Mouse (Mus musculus) forebrain, embryonic 12.5 days (tissue): ENCODE measurements at regions not wholly inside any gene's neighbourhood (a gene's known extent, or its start where the extent isn't known, plus 50 kb on each side); places are given as distances from the start of the nearest gene placed in this dataset.
A peak's percentile ranks its signal among the peaks of the same experiment; 100 is the strongest.

Experiments used
- ATAC-seq: fragments of 200-750 bp; cut with Nextera tagmentation; 2 replicates; pipeline ENCODE4 v1.8.0; 2017; ENCODE audit warnings: moderate TSS enrichment; ENCODE audit not compliant: low FRiP score
- H3K27ac ChIP-seq: fragments of 300-500 bp; sonication (generic); 2 replicates; pipeline ENCODE4 v1.5.1; 2016; ENCODE audit warnings: mild to moderate bottlenecking
- H3K27me3 ChIP-seq: fragments of 300-500 bp; sonication (generic); 2 replicates; pipeline ENCODE4 v1.6.1; 2016; ENCODE audit warnings: mild to moderate bottlenecking
- H3K36me3 ChIP-seq: fragments of 300-500 bp; sonication (generic); replicated peaks from 2 replicates; pipeline ENCODE4 v1.6.1; 2016; ENCODE audit warnings: mild to moderate bottlenecking
- H3K4me1 ChIP-seq: fragments of 300-500 bp; sonication (generic); 2 replicates; pipeline ENCODE4 v1.6.1; 2016
- H3K4me2 ChIP-seq: fragments of 300-500 bp; sonication (generic); 2 replicates; pipeline ENCODE4 v1.6.1; 2016; ENCODE audit warnings: mild to moderate bottlenecking, moderate library complexity
- H3K4me3 ChIP-seq: fragments of 300-500 bp; sonication (generic); replicated peaks from 2 replicates; pipeline ENCODE4 v1.5.1; 2016; ENCODE audit warnings: mild to moderate bottlenecking
- H3K9ac ChIP-seq: fragments of 300-500 bp; sonication (generic); 2 replicates; pipeline ENCODE4 v1.6.1; 2016; ENCODE audit warnings: mild to moderate bottlenecking
- H3K9me3 ChIP-seq: fragments of 300-500 bp; sonication (generic); 2 replicates; pipeline ENCODE4 v1.6.1; 2016
- WGBS: fragments of 180-500 bp; shearing (Covaris S2); methylation state at CpG from one replicate; pipeline ENCODE4 v1.1.7; 2016; 5-methylcytosine and 5-hydroxymethylcytosine counted together

- Histone ChIP-seq H3K27ac (no peak overlapping the region), H3K36me3 (no peaks in the 10 kb centered on the region), H3K4me1 (peaks cover 22% of the 10 kb centered on the region), H3K9me3 (no peaks in the 10 kb centered on the region), H3K4me2 (no peak overlapping the region), H3K4me3 (no peak overlapping the region), H3K27me3 (no peaks in the 10 kb centered on the region), H3K9ac (no peak overlapping the region)
- ATAC-seq, result no peak
- 82% methylated on average over 10 of the region's 10 CpGs for WGBS
Observed at GRCm38 (mm10) chr9:49959987-49960386, 161.3 kb upstream of the Ncam1 start.

DNA sequence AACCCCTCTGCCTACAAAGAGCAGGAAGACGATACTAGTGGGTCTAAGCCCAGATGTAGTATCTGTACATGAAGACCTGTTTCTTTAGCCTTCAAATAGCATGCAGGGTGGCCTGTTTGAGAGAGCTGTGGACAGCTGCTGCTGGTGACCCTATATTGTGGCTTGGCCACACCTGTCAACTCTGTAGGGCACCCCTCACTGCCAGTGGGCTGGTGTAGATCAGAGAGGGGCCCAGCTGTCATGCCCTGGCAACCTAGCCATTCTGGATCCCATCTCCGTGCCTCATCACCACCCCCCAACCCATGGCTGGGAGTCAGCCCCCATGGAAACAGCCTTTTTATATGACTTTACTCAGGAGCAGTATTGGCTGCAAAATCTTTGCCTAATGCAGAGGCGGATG is 160.2 kb upstream of the Ncam1 start:
- Histone ChIP-seq H3K36me3 (no peaks in the 10 kb centered on the region), H3K4me2 (no peak overlapping the region), H3K4me1 (peaks cover 22% of the 10 kb centered on the region), H3K9ac (no peak overlapping the region), H3K27ac (no peak overlapping the region), H3K27me3 (no peaks in the 10 kb centered on the region), H3K4me3 (no peak overlapping the region), H3K9me3 (no peaks in the 10 kb centered on the region)
- no peak for ATAC-seq
- WGBS, result 89% methylated on average over 3 of the region's 3 CpGs

DNA sequence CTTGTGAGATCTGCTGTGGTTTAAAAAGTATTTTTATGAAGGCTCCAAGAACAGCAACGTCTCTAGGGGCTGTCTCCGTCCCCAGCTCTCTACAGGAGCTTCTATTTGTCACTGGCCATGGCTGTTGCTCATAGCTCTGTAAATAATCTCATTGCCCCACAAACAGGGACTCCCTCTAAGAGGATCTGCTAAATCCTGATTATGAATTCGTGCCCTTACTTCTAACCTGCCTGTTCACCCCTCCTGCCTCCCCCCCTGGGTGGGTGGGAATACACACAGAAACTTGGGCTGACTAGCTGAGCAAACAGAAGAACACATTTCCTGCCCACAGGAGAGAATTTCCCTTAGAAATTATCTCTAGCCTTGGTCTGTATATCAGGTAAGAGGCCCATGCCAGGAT is 155.9 kb upstream of the Ncam1 start:
- Histone ChIP-seq H3K4me2 (no peak overlapping the region), H3K9ac (no peak overlapping the region), H3K4me3 (no peak overlapping the region), H3K4me1 (no peaks in the 10 kb centered on the region; the same call in 1 of the 2 replicates), H3K9me3 (no peaks in the 10 kb centered on the region), H3K27me3 (no peaks in the 10 kb centered on the region), H3K36me3 (no peaks in the 10 kb centered on the region), H3K27ac (no peak overlapping the region)
- 43% methylated on average over 3 of the region's 3 CpGs for WGBS
- no peak for ATAC-seq

DNA sequence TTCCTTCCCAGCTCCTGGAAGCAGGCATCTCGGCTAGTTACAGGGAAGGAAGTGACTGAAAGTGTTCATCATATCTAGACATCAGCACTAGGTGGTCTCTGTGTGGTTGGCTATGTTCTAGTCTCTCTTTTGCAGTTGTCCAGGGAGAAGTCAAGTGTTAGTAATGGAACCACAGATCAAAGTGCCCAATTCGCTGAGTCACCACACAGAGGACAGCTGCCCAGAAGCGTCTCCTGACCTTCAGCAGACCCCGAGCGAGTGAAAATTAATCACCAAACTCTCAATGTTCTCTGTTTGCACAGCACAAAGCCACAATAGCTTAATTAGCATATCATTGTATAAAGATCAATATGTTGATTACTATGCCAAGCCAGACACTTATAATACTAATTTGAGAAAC is 151.6 kb upstream of the Ncam1 start:
- Histone ChIP-seq H3K27ac (no peak overlapping the region), H3K9ac (no peak overlapping the region), H3K27me3 (no peaks in the 10 kb centered on the region), H3K4me3 (no peak overlapping the region), H3K4me2 (no peak overlapping the region), H3K4me1 (no peaks in the 10 kb centered on the region; the same call in 1 of the 2 replicates), H3K36me3 (no peaks in the 10 kb centered on the region), H3K9me3 (no peaks in the 10 kb centered on the region)
- 62% methylated on average over 5 of the region's 5 CpGs for WGBS
- no peak for ATAC-seq

DNA sequence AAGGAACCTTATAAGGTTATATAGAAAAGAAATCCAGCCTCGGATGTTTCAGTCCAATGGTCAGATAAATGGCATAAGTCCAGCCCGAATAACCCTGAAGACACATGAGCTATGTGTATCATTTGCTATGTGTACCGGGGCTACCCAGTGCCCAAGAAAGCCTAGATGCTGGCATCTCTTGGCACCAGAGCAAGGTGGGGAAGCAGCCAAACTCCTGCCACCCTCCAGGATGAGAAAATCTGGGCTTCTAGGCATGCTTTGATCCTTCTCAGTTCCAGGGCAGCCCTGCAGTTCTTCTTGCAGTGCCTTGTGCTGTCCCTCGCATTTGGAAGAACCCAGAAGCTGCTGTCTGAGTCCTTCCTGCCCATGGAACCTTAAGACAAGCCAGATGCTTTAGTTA is 149.8 kb upstream of the Ncam1 start:
- Histone ChIP-seq H3K9ac (no peak overlapping the region), H3K4me3 (no peak overlapping the region), H3K27ac (no peak overlapping the region), H3K4me2 (no peak overlapping the region), H3K9me3 (no peaks in the 10 kb centered on the region), H3K27me3 (no peaks in the 10 kb centered on the region), H3K4me1 (no peaks in the 10 kb centered on the region), H3K36me3 (no peaks in the 10 kb centered on the region)
- ATAC-seq, result no peak
- WGBS, result 91% methylated on average over 4 of the region's 4 CpGs

DNA sequence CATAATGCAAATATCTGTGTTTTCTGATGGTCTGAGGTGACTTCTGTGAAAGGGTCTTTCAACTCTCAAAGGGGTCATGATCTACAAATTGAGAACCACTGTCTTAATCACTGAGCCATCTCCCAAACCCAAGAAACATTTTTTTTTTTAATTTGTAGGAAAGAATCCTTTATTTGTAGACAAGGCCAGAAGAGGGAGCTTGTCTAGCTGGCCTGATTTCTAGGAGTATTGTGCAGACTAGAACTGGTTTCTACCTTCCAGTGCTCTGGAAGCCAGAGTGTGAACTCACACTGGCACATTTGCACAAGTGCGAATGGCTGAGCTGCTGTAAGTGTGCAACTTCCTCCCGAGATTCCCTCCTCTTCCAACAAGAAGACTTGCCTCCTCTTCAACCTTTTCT is 148.1 kb upstream of the Ncam1 start:
- 72% methylated on average over 2 of the region's 2 CpGs for WGBS
- Histone ChIP-seq H3K4me2 (no peak overlapping the region), H3K27ac (no peak overlapping the region), H3K27me3 (no peaks in the 10 kb centered on the region), H3K36me3 (no peaks in the 10 kb centered on the region), H3K9ac (no peak overlapping the region), H3K4me3 (no peak overlapping the region), H3K9me3 (no peaks in the 10 kb centered on the region), H3K4me1 (no peaks in the 10 kb centered on the region)
- no peak for ATAC-seq

DNA sequence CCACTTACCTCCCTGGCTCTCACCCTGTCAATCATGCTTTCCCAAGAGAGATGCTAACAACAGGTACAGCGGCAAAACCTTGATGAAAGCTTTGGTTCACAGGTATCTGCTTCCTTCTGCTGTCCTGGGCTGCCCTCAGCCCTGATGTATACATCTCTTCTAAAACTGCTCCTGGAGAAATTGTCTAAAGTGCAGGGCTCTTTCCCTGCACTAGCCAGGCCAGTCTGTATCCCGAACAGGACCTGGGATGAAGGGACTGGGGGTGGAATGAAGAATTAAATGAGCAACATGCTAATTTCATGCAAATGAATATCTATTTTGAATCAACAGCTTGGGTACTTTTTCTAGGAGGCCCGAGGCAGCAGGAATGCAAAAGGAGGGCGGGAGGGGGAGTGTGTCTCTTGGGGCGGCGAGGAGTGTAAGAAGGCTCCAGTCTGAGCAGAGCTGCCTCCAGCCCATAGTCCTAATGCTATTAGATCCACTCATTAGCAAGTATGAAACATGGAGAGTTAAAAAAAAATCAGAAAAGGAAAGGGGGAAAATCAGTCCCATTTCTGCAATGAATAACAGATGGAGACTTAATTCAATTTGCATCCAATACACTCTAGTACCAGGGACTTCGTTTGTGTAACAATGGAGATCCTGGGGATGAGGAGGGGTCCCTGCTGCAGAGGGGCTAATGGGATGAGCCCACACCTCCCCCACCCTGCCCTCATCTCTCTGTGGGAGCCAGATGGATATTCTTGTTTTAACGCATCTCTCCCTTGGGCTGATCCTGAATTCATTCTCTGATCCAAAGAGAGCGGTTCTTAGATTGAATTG is 137.0 kb upstream of the Ncam1 start:
- H3K4me2 ChIP-seq, result no peak overlapping the region
- peaks cover 15% of the 10 kb centered on the region for H3K4me1 ChIP-seq
- H3K36me3 ChIP-seq, result no peaks in the 10 kb centered on the region
- H3K9ac ChIP-seq, result no peak overlapping the region
- H3K27ac ChIP-seq, result no peak overlapping the region
- peak; percentile 61; the same call in 1 of the 2 replicates for ATAC-seq
- H3K9me3 ChIP-seq, result no peaks in the 10 kb centered on the region
- WGBS, result 4% methylated on average over 9 of the region's 9 CpGs
- H3K27me3 ChIP-seq, result peaks cover 8% of the 10 kb centered on the region; the same call in 1 of the 2 replicates
- H3K4me3 ChIP-seq, result no peak overlapping the region

DNA sequence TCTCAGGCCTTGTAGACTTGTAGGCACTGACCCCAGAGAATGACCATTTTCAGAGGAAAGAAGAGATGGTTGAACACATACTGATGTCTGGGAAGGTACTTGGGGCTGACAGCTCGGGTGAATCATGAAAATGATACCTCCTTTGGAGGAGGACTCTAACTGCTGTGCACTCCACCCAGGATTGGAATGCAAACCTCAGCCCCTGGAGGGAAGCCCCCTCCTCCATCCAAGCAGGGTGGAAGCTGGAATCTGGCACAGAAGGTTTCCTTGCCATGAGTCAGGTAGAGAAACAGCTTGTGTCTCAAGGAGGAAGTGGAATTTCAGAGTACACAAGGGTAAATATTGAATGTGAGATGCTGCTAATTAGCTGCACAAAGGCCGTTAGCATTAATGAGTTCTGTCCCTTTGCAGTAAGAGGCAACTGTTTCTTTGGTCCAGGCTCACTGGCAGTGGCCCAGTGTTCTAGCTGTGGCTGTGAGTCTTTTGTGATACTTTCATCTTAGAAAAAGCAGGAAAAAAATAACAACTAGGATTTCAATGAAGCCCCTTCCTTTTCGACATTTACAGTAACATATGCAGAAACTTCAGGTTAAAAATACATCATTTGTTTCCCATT is 129.4 kb upstream of the Ncam1 start:
- Histone ChIP-seq H3K27me3 (peaks cover 10% of the 10 kb centered on the region; the same call in 1 of the 2 replicates), H3K4me2 (no peak overlapping the region), H3K9ac (no peak overlapping the region), H3K9me3 (no peaks in the 10 kb centered on the region), H3K36me3 (no peaks in the 10 kb centered on the region), H3K4me1 (0 out of 2 replicates have a peak, but pooled peaks cover 6% of the 10 kb centered on the region), H3K4me3 (no peak overlapping the region), H3K27ac (no peak overlapping the region)
- WGBS, result 41% methylated on average over 3 of the region's 3 CpGs
- ATAC-seq, result no peak

GRCm38 (mm10) chr9:49927281-49927680 is 128.6 kb upstream of the Ncam1 start:
- Histone ChIP-seq H3K9ac (no peak overlapping the region), H3K9me3 (no peaks in the 10 kb centered on the region), H3K36me3 (no peaks in the 10 kb centered on the region), H3K4me2 (no peak overlapping the region), H3K4me3 (no peak overlapping the region), H3K27me3 (peaks cover 10% of the 10 kb centered on the region; the same call in 1 of the 2 replicates), H3K27ac (no peak overlapping the region), H3K4me1 (peaks cover 12% of the 10 kb centered on the region; the same call in 1 of the 2 replicates)
- WGBS, result 72% methylated on average over 1 of the region's 1 CpGs
- ATAC-seq, result no peak

DNA sequence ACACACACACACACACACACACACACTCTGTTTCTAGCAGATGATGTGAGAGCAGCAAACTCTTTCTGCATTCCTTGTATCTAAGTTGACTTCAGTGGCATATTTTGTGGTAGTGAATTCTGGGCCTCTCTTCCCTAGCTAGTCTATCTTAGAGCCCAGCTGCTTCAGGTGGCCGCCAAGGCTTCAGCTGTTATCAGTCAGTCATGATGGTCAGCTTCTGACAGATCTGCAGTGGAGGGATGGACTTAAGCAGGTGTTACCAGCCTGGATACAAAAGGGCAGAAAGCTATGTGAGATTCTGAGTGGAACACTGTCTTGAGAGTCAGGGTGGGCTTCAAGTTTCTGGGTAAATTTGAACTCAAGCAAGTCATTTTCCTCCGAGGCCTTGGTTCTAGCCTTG is 127.1 kb upstream of the Ncam1 start:
- no peak overlapping the region for H3K27ac ChIP-seq
- H3K9ac ChIP-seq, result no peak overlapping the region
- no peak overlapping the region for H3K4me3 ChIP-seq
- H3K4me1 ChIP-seq, result peaks cover 15% of the 10 kb centered on the region; the same call in 1 of the 2 replicates
- no peaks in the 10 kb centered on the region for H3K9me3 ChIP-seq
- 85% methylated on average over 2 of the region's 2 CpGs for WGBS
- no peak for ATAC-seq
- H3K27me3 ChIP-seq, result peaks cover 9% of the 10 kb centered on the region; the same call in 1 of the 2 replicates
- no peaks in the 10 kb centered on the region for H3K36me3 ChIP-seq
- H3K4me2 ChIP-seq, result no peak overlapping the region

DNA sequence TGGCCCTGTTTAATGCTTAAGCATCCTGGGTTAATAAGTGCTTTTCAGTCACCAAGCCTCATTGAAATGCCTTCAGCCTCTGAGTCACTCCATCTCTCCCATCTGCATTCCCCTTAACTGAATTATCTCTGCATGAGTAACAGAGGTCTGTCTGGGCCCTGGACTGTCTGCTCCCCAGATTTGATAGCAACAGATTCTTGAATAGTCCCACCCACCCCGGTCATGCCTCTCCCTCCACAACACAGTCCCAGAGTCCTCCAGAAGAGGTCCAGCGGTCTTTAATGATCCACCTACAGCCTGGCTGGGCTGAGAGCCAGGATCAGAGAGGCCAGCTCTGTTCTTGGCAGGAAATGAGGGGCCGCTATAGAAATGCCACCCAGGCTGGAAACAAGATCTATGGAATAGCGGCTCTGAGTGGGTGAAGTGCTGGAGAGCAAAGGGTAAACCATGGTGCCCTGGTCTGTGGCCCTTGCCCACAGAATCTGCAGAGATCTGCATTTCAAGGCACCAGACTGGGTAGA is 125.3 kb upstream of the Ncam1 start:
- H3K36me3 ChIP-seq, result no peaks in the 10 kb centered on the region

GRCm38 (mm10) chr9:49922770-49923169 is 124.0 kb upstream of the Ncam1 start:
- WGBS, result 45% methylated on average over 3 of the region's 3 CpGs

More for the DNA sequence above, 125.3 kb upstream of the Ncam1 start:
- H3K9me3 ChIP-seq, result no peaks in the 10 kb centered on the region
- no peak overlapping the region for H3K4me3 ChIP-seq
- ATAC-seq, result no peak
- H3K27me3 ChIP-seq, result peaks cover 5% of the 10 kb centered on the region; the same call in 1 of the 2 replicates
- H3K4me2 ChIP-seq, result no peak overlapping the region
- H3K27ac ChIP-seq, result no peak overlapping the region
- no peak overlapping the region for H3K9ac ChIP-seq
- 71% methylated on average over 4 of the region's 4 CpGs for WGBS
- H3K4me1 ChIP-seq, result peaks cover 15% of the 10 kb centered on the region; the same call in 1 of the 2 replicates

More at GRCm38 (mm10) chr9:49922770-49923169, 124.0 kb upstream of the Ncam1 start:
- H3K27ac ChIP-seq, result no peak overlapping the region
- no peak for ATAC-seq
- peaks cover 15% of the 10 kb centered on the region; the same call in 1 of the 2 replicates for H3K4me1 ChIP-seq
- no peak overlapping the region for H3K9ac ChIP-seq
- H3K9me3 ChIP-seq, result no peaks in the 10 kb centered on the region
- H3K4me3 ChIP-seq, result no peak overlapping the region
- H3K27me3 ChIP-seq, result peaks cover 5% of the 10 kb centered on the region; the same call in 1 of the 2 replicates
- H3K36me3 ChIP-seq, result no peaks in the 10 kb centered on the region
- no peak overlapping the region for H3K4me2 ChIP-seq
